Mouse (Mus musculus): ENCODE measurements around the gene Decr2.

- TF ChIP-seq CTCF (IDR thresholded peaks at IDR 0.05; ENCODE audit: low read depth, low read length) (peak; percentile 98), POLR2A (IDR thresholded peaks at IDR 0.05; ENCODE audit: extremely low read depth, insufficient read depth, low read length) (no peak)
These were observed 48.9 kb downstream of the Decr2 start for GRCm38 (mm10) chr17:26041111-26041802.

All from liver, adult 2 months (tissue).